Mouse (Mus musculus) lung, postnatal 0 days (tissue): ENCODE measurements at regions not wholly inside any gene's neighbourhood (a gene's known extent, or its start where the extent isn't known, plus 50 kb on each side); places are given as distances from the start of the nearest gene placed in this dataset.

ENCODE experiments used
- ATAC-seq: fragments of 200-750 bp; cut with Nextera tagmentation; 2 replicates; pipeline ENCODE4 v1.8.0; 2017; ENCODE audit warnings: moderate library complexity
- DNase-seq: peaks from one replicate; pipeline ENCODE4 v3.0.0-alpha.2; 2016; ENCODE audit warnings: low spot score
- H3K27ac ChIP-seq: fragments of 300-500 bp; sonication (generic); 2 replicates; pipeline ENCODE4 v1.5.1; 2014; ENCODE audit warnings: antibody characterized with exemption, mild to moderate bottlenecking, low read length, mixed read lengths
- H3K27me3 ChIP-seq: fragments of 300-500 bp; sonication (generic); replicated peaks from 2 replicates; pipeline ENCODE4 v1.6.1; 2014; ENCODE audit warnings: low read length, mixed read lengths; ENCODE audit not compliant: insufficient read depth
- H3K36me3 ChIP-seq: fragments of 300-500 bp; sonication (generic); 2 replicates; pipeline ENCODE4 v1.6.1; 2014; ENCODE audit warnings: low read length, mixed read lengths; ENCODE audit not compliant: insufficient read depth
- H3K4me1 ChIP-seq: fragments of 300-500 bp; sonication (generic); 2 replicates; pipeline ENCODE4 v1.6.1; 2014; ENCODE audit warnings: antibody characterized with exemption, low read depth, low read length, mixed read lengths; ENCODE audit not compliant: insufficient read depth
- H3K4me2 ChIP-seq: fragments of 300-500 bp; sonication (generic); replicated peaks from 2 replicates; pipeline ENCODE4 v1.6.1; 2014; ENCODE audit warnings: low read depth, mild to moderate bottlenecking, low read length, moderate library complexity, mixed read lengths
- H3K4me3 ChIP-seq: fragments of 300-500 bp; sonication (generic); 2 replicates; pipeline ENCODE4 v1.5.1; 2014; ENCODE audit warnings: low read depth, low read length
- H3K9ac ChIP-seq: fragments of 300-500 bp; sonication (generic); replicated peaks from 2 replicates; pipeline ENCODE4 v1.6.1; 2014; ENCODE audit warnings: low read depth, mild to moderate bottlenecking
- H3K9me3 ChIP-seq: fragments of 300-500 bp; sonication (generic); 2 replicates; pipeline ENCODE4 v1.6.1; 2016; ENCODE audit warnings: low read length, mixed read lengths
- CTCF ChIP-seq: IDR thresholded peaks from 2 replicates; pipeline ENCODE4 v1.5.1; 2016; ENCODE audit warnings: antibody characterized with exemption, mild to moderate bottlenecking
- EP300 ChIP-seq: IDR thresholded peaks from 2 replicates; pipeline ENCODE4 v1.6.1; 2016; ENCODE audit warnings: antibody characterized with exemption, mild to moderate bottlenecking, control low read depth
- WGBS: fragments of 180-500 bp; shearing (Covaris S2); extraction: QIAGEN DNeasy Blood & Tissue Kit; methylation state at CpG from one replicate; pipeline ENCODE4 v1.1.7; 2014; 5-methylcytosine and 5-hydroxymethylcytosine counted together

DNA sequence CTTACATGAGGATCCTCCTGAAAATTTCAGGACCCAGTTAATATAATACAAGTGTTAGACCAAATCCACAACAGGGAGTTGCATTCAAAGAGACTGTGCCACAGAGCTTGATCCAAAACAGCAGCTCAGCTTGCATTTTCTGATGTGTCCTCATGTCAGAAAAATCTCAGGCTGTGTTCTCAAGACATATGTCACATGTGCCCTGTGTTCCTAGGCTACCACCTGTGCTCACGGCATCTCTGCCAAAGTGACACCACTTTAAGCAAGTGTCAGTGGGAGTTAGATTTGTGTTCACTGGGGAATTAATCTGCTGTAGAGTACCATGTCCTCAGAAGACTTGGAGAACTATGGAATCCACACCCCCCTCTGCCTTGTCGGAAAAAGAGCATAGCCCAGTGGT, 165.3 kb downstream of the Abcc12 start:
- Histone ChIP-seq H3K27me3 (no peaks in the 10 kb centered on the region), H3K9me3 (no peaks in the 10 kb centered on the region), H3K9ac (no peak overlapping the region), H3K4me2 (no peak overlapping the region), H3K27ac (no peak overlapping the region), H3K4me1 (no peaks in the 10 kb centered on the region), H3K4me3 (no peak overlapping the region), H3K36me3 (no peaks in the 10 kb centered on the region)
- TF ChIP-seq EP300 = no peak
- no peak for TF ChIP-seq CTCF
- ATAC-seq = no peak
- 90% methylated on average over 2 of the region's 2 CpGs for WGBS
- no peak for DNase-seq

DNA sequence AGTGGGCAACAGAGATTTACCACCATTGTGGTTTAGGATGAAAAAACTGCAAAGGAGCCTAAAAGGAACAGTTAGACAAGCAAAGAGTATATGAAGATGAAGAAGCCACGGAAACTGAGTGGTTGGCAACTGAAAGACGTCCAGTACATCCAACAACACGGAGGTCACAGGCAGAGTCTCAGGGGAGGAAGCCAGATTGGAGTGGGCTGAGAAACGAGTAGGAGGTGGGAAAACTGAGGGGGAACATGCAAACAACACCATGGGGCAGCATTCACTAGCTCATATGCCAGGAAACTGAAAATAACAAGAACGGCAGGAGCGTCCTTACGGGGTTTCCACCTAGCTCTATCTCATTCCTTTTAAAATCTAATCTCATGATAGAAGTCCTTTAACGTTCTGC, 169.3 kb downstream of the Abcc12 start:
- TF ChIP-seq CTCF (no peak), EP300 (no peak)
- no peak for ATAC-seq
- H3K36me3 ChIP-seq = no peaks in the 10 kb centered on the region

DNA sequence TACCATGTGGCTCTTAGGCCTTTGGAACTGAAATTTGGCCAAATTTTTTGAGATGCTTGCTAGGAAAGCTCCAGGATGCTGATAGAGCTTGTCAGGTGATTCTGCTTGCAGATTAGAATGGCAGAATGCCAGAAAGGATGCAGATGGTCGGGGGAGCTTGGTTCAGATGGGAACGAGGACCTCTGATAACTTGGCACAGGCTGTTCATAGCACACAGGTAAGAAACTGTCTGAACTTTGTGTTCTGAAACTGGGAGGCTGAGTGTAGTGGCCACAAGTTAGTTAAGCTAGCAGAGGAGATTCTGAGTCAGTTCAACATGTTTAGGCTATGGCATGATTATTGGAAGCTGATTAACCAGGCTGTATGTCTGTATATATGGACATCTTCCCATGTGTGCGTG, 174.3 kb downstream of the Abcc12 start:
- Histone ChIP-seq H3K4me3 (no peak overlapping the region), H3K9me3 (no peaks in the 10 kb centered on the region), H3K27me3 (no peaks in the 10 kb centered on the region), H3K36me3 (no peaks in the 10 kb centered on the region), H3K4me2 (no peak overlapping the region), H3K9ac (no peak overlapping the region), H3K4me1 (no peaks in the 10 kb centered on the region), H3K27ac (no peak overlapping the region)
- no peak for DNase-seq
- TF ChIP-seq EP300 (no peak), CTCF (no peak)
- no peak for ATAC-seq
- 50% methylated on average over 3 of the region's 3 CpGs for WGBS

More for the DNA sequence above, 169.3 kb downstream of the Abcc12 start:
- Histone ChIP-seq H3K27ac (no peak overlapping the region), H3K9ac (no peak overlapping the region), H3K9me3 (no peaks in the 10 kb centered on the region), H3K27me3 (no peaks in the 10 kb centered on the region), H3K4me2 (no peak overlapping the region), H3K4me3 (no peak overlapping the region), H3K4me1 (no peaks in the 10 kb centered on the region)
- no peak for DNase-seq
- WGBS = 78% methylated on average over 8 of the region's 8 CpGs

DNA sequence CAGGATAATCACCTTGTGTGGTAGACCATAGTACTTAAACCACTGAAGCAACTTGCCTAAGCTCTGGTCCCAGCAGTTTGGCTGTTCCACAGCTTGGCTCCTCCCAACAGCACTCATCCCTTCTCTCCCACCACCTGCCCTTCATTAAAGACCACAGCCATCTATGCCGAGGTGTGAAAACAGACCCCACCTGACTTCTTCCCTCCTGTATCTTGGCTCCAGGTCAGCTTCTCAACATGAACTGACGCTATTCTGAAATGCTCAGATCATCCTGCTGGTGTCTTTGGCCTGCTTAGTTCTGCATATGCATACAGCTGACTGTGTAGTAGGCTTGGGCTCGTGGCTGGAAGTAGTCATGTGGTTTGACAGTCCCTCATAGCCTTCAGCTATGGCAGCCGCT, 177.1 kb downstream of the Abcc12 start:
- Histone ChIP-seq H3K27ac (no peak overlapping the region), H3K27me3 (no peaks in the 10 kb centered on the region), H3K36me3 (no peaks in the 10 kb centered on the region), H3K4me1 (no peaks in the 10 kb centered on the region), H3K9me3 (no peaks in the 10 kb centered on the region), H3K4me3 (no peak overlapping the region), H3K4me2 (no peak overlapping the region), H3K9ac (no peak overlapping the region)
- 73% methylated on average over 4 of the region's 4 CpGs for WGBS
- DNase-seq (no peak), ATAC-seq (no peak)
- TF ChIP-seq CTCF (no peak), EP300 (no peak)

DNA sequence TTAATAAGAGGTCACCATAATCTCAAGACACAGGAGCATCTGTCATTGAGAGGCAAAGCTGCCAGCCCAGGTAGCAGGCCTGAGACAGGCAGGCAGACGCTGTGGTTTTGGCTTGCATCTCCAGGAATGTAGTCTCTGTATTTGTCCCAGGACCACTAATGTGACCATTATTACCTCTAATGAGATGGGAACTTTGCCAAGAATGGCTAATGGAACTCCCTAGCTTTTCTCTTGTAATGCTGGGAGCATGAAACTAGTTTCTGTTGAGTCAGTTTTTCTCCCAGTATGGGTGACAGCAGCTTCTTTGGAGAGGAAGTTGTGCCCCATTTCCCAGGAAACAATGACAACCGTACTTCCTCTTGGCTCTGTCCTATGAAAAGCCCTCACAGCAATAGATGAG, 178.5 kb downstream of the Abcc12 start:
- Histone ChIP-seq H3K4me1 (no peaks in the 10 kb centered on the region), H3K27me3 (no peaks in the 10 kb centered on the region), H3K36me3 (no peaks in the 10 kb centered on the region), H3K4me3 (no peak overlapping the region), H3K9ac (no peak overlapping the region), H3K27ac (no peak overlapping the region), H3K4me2 (no peak overlapping the region), H3K9me3 (no peaks in the 10 kb centered on the region)
- WGBS = 44% methylated on average over 2 of the region's 2 CpGs
- ATAC-seq (no peak), DNase-seq (no peak)
- TF ChIP-seq CTCF = no peak
- no peak for TF ChIP-seq EP300

DNA sequence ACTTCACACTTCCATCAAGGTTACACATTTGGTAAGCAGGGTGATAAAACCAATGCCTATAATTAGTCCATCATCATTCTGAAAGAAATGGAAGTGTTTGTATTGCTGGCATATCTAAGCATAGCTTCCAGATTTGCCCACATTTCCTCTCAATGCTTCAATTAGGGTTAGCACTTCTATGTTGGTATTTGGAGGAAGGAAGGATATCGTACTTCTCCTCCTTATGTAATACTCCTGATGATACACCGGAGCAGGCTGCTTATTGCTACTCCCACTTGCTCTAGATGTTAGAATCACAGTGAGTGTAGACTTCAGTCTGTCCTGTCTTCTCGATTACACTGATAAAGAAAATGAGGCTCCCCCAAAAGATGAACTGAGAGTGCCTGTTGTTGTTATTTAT, 185.4 kb downstream of the Abcc12 start:
- ATAC-seq (no peak), DNase-seq (no peak)
- Histone ChIP-seq H3K4me2 (no peak overlapping the region), H3K4me1 (no peaks in the 10 kb centered on the region), H3K4me3 (no peak overlapping the region), H3K36me3 (no peaks in the 10 kb centered on the region), H3K27me3 (no peaks in the 10 kb centered on the region), H3K9ac (no peak overlapping the region), H3K9me3 (no peaks in the 10 kb centered on the region), H3K27ac (no peak overlapping the region)
- WGBS = 85% methylated on average over 3 of the region's 3 CpGs
- TF ChIP-seq CTCF = no peak
- TF ChIP-seq EP300 = no peak

- H3K4me1 ChIP-seq = no peaks in the 10 kb centered on the region
- 71% methylated on average over 1 of the region's 1 CpGs for WGBS
- ATAC-seq (no peak), DNase-seq (no peak)
- no peak for TF ChIP-seq EP300
- TF ChIP-seq CTCF = no peak
- H3K9me3 ChIP-seq = no peaks in the 10 kb centered on the region
- H3K9ac ChIP-seq = no peak overlapping the region
- H3K27ac ChIP-seq = no peak overlapping the region
- no peak overlapping the region for H3K4me2 ChIP-seq
- no peaks in the 10 kb centered on the region for H3K36me3 ChIP-seq
- no peak overlapping the region for H3K4me3 ChIP-seq
- H3K27me3 ChIP-seq = no peaks in the 10 kb centered on the region
Observed at GRCm38 (mm10) chr8:86393835-86394234, 186.7 kb downstream of the Abcc12 start.
